Mouse (Mus musculus) C2C12 (cell line): Measurements from ENCODE around the gene Msh2.

Experiments
- CTCF ChIP-seq: IDR thresholded peaks from one replicate; pipeline ENCODE4 v1.5.1; 2011; ENCODE audit not compliant: control insufficient read depth, insufficient read depth, insufficient read length
- MAX ChIP-seq: IDR thresholded peaks from one replicate; pipeline ENCODE4 v1.6.1; 2011; ENCODE audit warnings: mild to moderate bottlenecking, control low read depth
- MYOG ChIP-seq: IDR thresholded peaks from one replicate; pipeline ENCODE4 v1.6.1; 2011; ENCODE audit not compliant: control insufficient read depth, insufficient read length; ENCODE audit errors: extremely low read depth
- USF1 ChIP-seq: IDR thresholded peaks from one replicate; pipeline ENCODE4 v1.6.1; 2011; ENCODE audit warnings: low read depth, mild to moderate bottlenecking, control low read depth, moderate library complexity

- TF ChIP-seq CTCF (no peak), USF1 (no peak), MYOG (no peak), MAX (no peak)
Measured at GRCm38 (mm10) chr17:87641006-87641405, 31.1 kb upstream of the Msh2 start.
